Mouse (Mus musculus) hindbrain, embryonic 12.5 days (tissue): ENCODE measurements around the gene Hspa4. TPM values are rescaled to one million over a fixed set of nuclear protein-coding genes. Genes with fewer than 3 reads are reported as not detected.
"Not testable (repeated sequence)": the region's sequence is repeated elsewhere in the genome, so short reads cannot be mapped to it uniquely, and the experiment has no call there.

ENCODE experiments used
- ATAC-seq: fragments of 200-750 bp; cut with Nextera tagmentation; 2 replicates; pipeline ENCODE4 v1.8.0; 2017; ENCODE audit warnings: moderate TSS enrichment; ENCODE audit not compliant: low FRiP score
- H3K27ac ChIP-seq: fragments of 300-500 bp; sonication (generic); 2 replicates; pipeline ENCODE4 v1.5.1; 2016; ENCODE audit warnings: mild to moderate bottlenecking
- H3K27me3 ChIP-seq: fragments of 300-500 bp; sonication (generic); 2 replicates; pipeline ENCODE4 v1.6.1; 2016; ENCODE audit warnings: mild to moderate bottlenecking
- H3K36me3 ChIP-seq: fragments of 300-500 bp; sonication (generic); 2 replicates; pipeline ENCODE4 v1.6.1; 2016; ENCODE audit warnings: mild to moderate bottlenecking
- H3K4me1 ChIP-seq: fragments of 300-500 bp; sonication (generic); 2 replicates; pipeline ENCODE4 v1.6.1; 2016
- H3K4me2 ChIP-seq: fragments of 300-500 bp; sonication (generic); replicated peaks from 2 replicates; pipeline ENCODE4 v1.6.1; 2016; ENCODE audit warnings: mild to moderate bottlenecking
- H3K4me3 ChIP-seq: fragments of 300-500 bp; sonication (generic); 2 replicates; pipeline ENCODE4 v1.5.1; 2016; ENCODE audit warnings: mild to moderate bottlenecking
- H3K9ac ChIP-seq: fragments of 300-500 bp; sonication (generic); 2 replicates; pipeline ENCODE4 v1.6.1; 2016; ENCODE audit warnings: mild to moderate bottlenecking, moderate library complexity
- H3K9me3 ChIP-seq: fragments of 300-500 bp; sonication (generic); replicated peaks from 2 replicates; pipeline ENCODE4 v1.6.1; 2016; ENCODE audit warnings: mild to moderate bottlenecking
- WGBS: fragments of 180-500 bp; shearing (Covaris S2); methylation state at CpG from one replicate; pipeline ENCODE4 v1.1.7; 2016; 5-methylcytosine and 5-hydroxymethylcytosine counted together
- polyA plus RNA-seq: library from polyadenylated mRNA; unstranded; fragments of >200 nt; fragmentation: Nextera tagmentation; extraction: Ambion mirVana; gene quantifications from 2 replicates; pipeline ENCODE4 v1.2.1, GENCODE M21; 2016

Hspa4 gene
- 80.7 and 85.8 TPM in 2 replicates for polyA plus RNA-seq

- Histone ChIP-seq H3K9me3 (no peaks in the 10 kb centered on the region), H3K9ac (peak within 1 kb of the TSS; percentile 92), H3K27ac (peak within 1 kb of the TSS; percentile 96), H3K27me3 (no peaks in the 10 kb centered on the region), H3K36me3 (0 out of 2 replicates have a peak, but pooled peaks cover 3% of the 10 kb centered on the region), H3K4me1 (peaks cover 28% of the 10 kb centered on the region), H3K4me3 (peak within 1 kb of the TSS; percentile 100), H3K4me2 (peak within 1 kb of the TSS; percentile 78)
- WGBS, result under 1% methylated on average over 58 of the region's 58 CpGs
- ATAC-seq, result peak; percentile 98
These were observed at the start of gene Hspa4 for GRCm38 (mm10) chr11:53300330-53301166. Hspa4 (minus strand) TSS chr11:53300457.

- H3K4me2 ChIP-seq, result no peak overlapping the region
- no peak overlapping the region for H3K4me3 ChIP-seq
- H3K9me3 ChIP-seq, result no peaks in the 10 kb centered on the region
- WGBS, result 60% methylated on average over 2 of the region's 2 CpGs
- H3K4me1 ChIP-seq, result no peaks in the 10 kb centered on the region
- no peaks in the 10 kb centered on the region for H3K36me3 ChIP-seq
- H3K27me3 ChIP-seq, result no peaks in the 10 kb centered on the region
- H3K9ac ChIP-seq, result no peak overlapping the region
- no peak for ATAC-seq
- no peak overlapping the region for H3K27ac ChIP-seq
These were observed 45.5 kb upstream of the Hspa4 start for GRCm38 (mm10) chr11:53345738-53346137.

- no peak for ATAC-seq
- no peaks in the 10 kb centered on the region for H3K36me3 ChIP-seq
- 42% methylated on average over 5 of the region's 5 CpGs for WGBS
- H3K4me3 ChIP-seq, result no peak overlapping the region
- H3K4me1 ChIP-seq, result no peaks in the 10 kb centered on the region
- H3K9me3 ChIP-seq, result no peaks in the 10 kb centered on the region
- H3K27ac ChIP-seq, result no peak overlapping the region
- no peaks in the 10 kb centered on the region for H3K27me3 ChIP-seq
- H3K9ac ChIP-seq, result no peak overlapping the region
- H3K4me2 ChIP-seq, result no peak overlapping the region
These were observed 45.1 kb upstream of the Hspa4 start for GRCm38 (mm10) chr11:53345328-53345727.

- WGBS, result 81% methylated on average over 5 of the region's 5 CpGs
- Histone ChIP-seq H3K9me3 (no peaks in the 10 kb centered on the region), H3K4me3 (no peak overlapping the region), H3K27ac (no peak overlapping the region), H3K4me2 (no peak overlapping the region), H3K9ac (no peak overlapping the region), H3K36me3 (no peaks in the 10 kb centered on the region), H3K4me1 (no peaks in the 10 kb centered on the region), H3K27me3 (no peaks in the 10 kb centered on the region)
- no peak for ATAC-seq
These were observed 42.5 kb upstream of the Hspa4 start for GRCm38 (mm10) chr11:53342711-53343110.

- H3K9ac ChIP-seq, ATAC-seq, H3K27ac ChIP-seq, H3K36me3 ChIP-seq, H3K4me3 ChIP-seq, H3K4me1 ChIP-seq, H3K9me3 ChIP-seq, H3K4me2 ChIP-seq, H3K27me3 ChIP-seq: not testable (repeated sequence)
- 94% methylated on average over 9 of the region's 10 CpGs for WGBS
These were observed 40.8 kb upstream of the Hspa4 start for GRCm38 (mm10) chr11:53341019-53341418.

GRCm38 (mm10) chr11:53337684-53338083 is 37.4 kb upstream of the Hspa4 start:
- no peak overlapping the region for H3K4me2 ChIP-seq
- H3K4me1 ChIP-seq, result no peaks in the 10 kb centered on the region; the same call in 1 of the 2 replicates
- no peak overlapping the region for H3K9ac ChIP-seq
- H3K9me3 ChIP-seq, result no peaks in the 10 kb centered on the region
- H3K27ac ChIP-seq, result no peak overlapping the region
- no peak for ATAC-seq
- H3K4me3 ChIP-seq, result no peak overlapping the region
- 61% methylated on average over 8 of the region's 8 CpGs for WGBS
- no peaks in the 10 kb centered on the region for H3K27me3 ChIP-seq
- H3K36me3 ChIP-seq, result peaks cover 6% of the 10 kb centered on the region; the same call in 1 of the 2 replicates

- H3K4me1 ChIP-seq, result no peaks in the 10 kb centered on the region; the same call in 1 of the 2 replicates
- no peak overlapping the region for H3K4me3 ChIP-seq
- no peak overlapping the region for H3K27ac ChIP-seq
- WGBS, result 77% methylated on average over 1 of the region's 1 CpGs
- no peak overlapping the region for H3K9ac ChIP-seq
- no peak for ATAC-seq
- H3K4me2 ChIP-seq, result no peak overlapping the region
- H3K36me3 ChIP-seq, result peaks cover 12% of the 10 kb centered on the region
- no peaks in the 10 kb centered on the region for H3K27me3 ChIP-seq
- H3K9me3 ChIP-seq, result no peaks in the 10 kb centered on the region
These were observed 36.7 kb upstream of the Hspa4 start for GRCm38 (mm10) chr11:53336924-53337323.

GRCm38 (mm10) chr11:53336182-53336571 is 35.9 kb upstream of the Hspa4 start:
- H3K4me2 ChIP-seq, result no peak overlapping the region
- H3K4me1 ChIP-seq, result no peaks in the 10 kb centered on the region; the same call in 1 of the 2 replicates
- no peak overlapping the region for H3K9ac ChIP-seq
- no peak overlapping the region for H3K27ac ChIP-seq
- H3K36me3 ChIP-seq, result peaks cover 19% of the 10 kb centered on the region
- H3K9me3 ChIP-seq, result no peaks in the 10 kb centered on the region
- H3K4me3 ChIP-seq, result no peak overlapping the region
- H3K27me3 ChIP-seq, result no peaks in the 10 kb centered on the region
- ATAC-seq, result no peak

GRCm38 (mm10) chr11:53335505-53336181 is 35.4 kb upstream of the Hspa4 start:
- H3K27ac ChIP-seq, result no peak overlapping the region

GRCm38 (mm10) chr11:53332076-53332680 is 31.9 kb upstream of the Hspa4 start:
- Histone ChIP-seq H3K9me3 (no peaks in the 10 kb centered on the region), H3K9ac (no peak overlapping the region), H3K36me3 (peaks cover 53% of the 10 kb centered on the region), H3K4me3 (no peak overlapping the region), H3K27ac (no peak overlapping the region), H3K27me3 (no peaks in the 10 kb centered on the region), H3K4me1 (no peaks in the 10 kb centered on the region; the same call in 1 of the 2 replicates), H3K4me2 (no peak overlapping the region)
- WGBS, result 87% methylated on average over 14 of the region's 14 CpGs
- no peak for ATAC-seq

More at GRCm38 (mm10) chr11:53335505-53336181, 35.4 kb upstream of the Hspa4 start:
- Histone ChIP-seq H3K4me1 (no peaks in the 10 kb centered on the region; the same call in 1 of the 2 replicates), H3K9me3 (no peaks in the 10 kb centered on the region), H3K9ac (no peak overlapping the region), H3K4me3 (no peak overlapping the region), H3K27me3 (no peaks in the 10 kb centered on the region), H3K4me2 (no peak overlapping the region), H3K36me3 (peaks cover 25% of the 10 kb centered on the region)
- ATAC-seq, result no peak
- 32% methylated on average over 3 of the region's 3 CpGs for WGBS

- H3K9me3 ChIP-seq, result no peaks in the 10 kb centered on the region
- H3K27me3 ChIP-seq, result no peaks in the 10 kb centered on the region
- no peak overlapping the region for H3K4me2 ChIP-seq
- H3K4me1 ChIP-seq, result no peaks in the 10 kb centered on the region; the same call in 1 of the 2 replicates
- no peak overlapping the region for H3K9ac ChIP-seq
- H3K36me3 ChIP-seq, result peaks cover 55% of the 10 kb centered on the region
- H3K27ac ChIP-seq, result no peak overlapping the region
- WGBS, result 95% methylated on average over 6 of the region's 6 CpGs
- no peak overlapping the region for H3K4me3 ChIP-seq
- ATAC-seq, result no peak
These were observed 30.9 kb upstream of the Hspa4 start for GRCm38 (mm10) chr11:53331121-53331520.

- Histone ChIP-seq H3K9me3 (no peaks in the 10 kb centered on the region), H3K4me2 (no peak overlapping the region), H3K4me3 (no peak overlapping the region), H3K9ac (no peak overlapping the region), H3K27ac (no peak overlapping the region), H3K4me1 (peaks cover 5% of the 10 kb centered on the region), H3K36me3 (peaks cover 55% of the 10 kb centered on the region), H3K27me3 (no peaks in the 10 kb centered on the region)
- 94% methylated on average over 7 of the region's 7 CpGs for WGBS
- ATAC-seq, result no peak
These were observed 30.1 kb upstream of the Hspa4 start for GRCm38 (mm10) chr11:53330325-53330724.
